Mouse (Mus musculus) MEL (cell line): ENCODE measurements around the gene Grifin. TPM values are rescaled to one million over a fixed set of nuclear protein-coding genes. Genes with fewer than 3 reads are reported as not detected.

Experiments used
- DNase-seq: peaks from one replicate; pipeline ENCODE4 v3.0.0; 2011; ENCODE audit warnings: low read depth, low spot score
- H3K27ac ChIP-seq: 2 replicates; pipeline ENCODE4 v1.5.1; 2012; ENCODE audit warnings: low read depth, mild to moderate bottlenecking, control low read depth, low read length, moderate library complexity; ENCODE audit not compliant: control insufficient read depth
- H3K27me3 ChIP-seq, 2 experiments: fragments of 150-350 bp in 1 of 2; sonication (generic) in 1 of 2; 2 replicates each; pipeline ENCODE4 v1.6.1; 2012; ENCODE audit warnings: low read length in 2 of 2, mild to moderate bottlenecking in 2 of 2, improper control_type of control experiment in 1 of 2, moderate library complexity in 1 of 2; ENCODE audit not compliant: insufficient read depth in 2 of 2, control insufficient read depth in 1 of 2
- H3K36me3 ChIP-seq, 2 experiments: 2 replicates each; pipeline ENCODE4 v1.6.1; 2012 to 2014; ENCODE audit warnings: low read length in 2 of 2, improper control_type of control experiment in 1 of 2, inconsistent platforms in 1 of 2, mild to moderate bottlenecking in 1 of 2; ENCODE audit not compliant: insufficient read depth in 2 of 2, control insufficient read depth in 1 of 2
- H3K4me1 ChIP-seq, 2 experiments: fragments of 150-350 bp in 1 of 2; sonication (generic) in 1 of 2; 2 replicates each; pipeline ENCODE4 v1.6.1; 2012; ENCODE audit warnings: low read length in 2 of 2, improper control_type of control experiment in 1 of 2, mild to moderate bottlenecking in 1 of 2; ENCODE audit not compliant: insufficient read depth in 2 of 2, control insufficient read depth in 1 of 2
- H3K4me3 ChIP-seq, 2 experiments: fragments of 150-350 bp in 1 of 2; sonication (generic) in 1 of 2; 2 replicates each; pipeline ENCODE4 v1.5.1; 2012; ENCODE audit warnings: low read depth in 2 of 2, low read length in 2 of 2, mild to moderate bottlenecking in 2 of 2, moderate library complexity in 2 of 2, control low read depth in 1 of 2, improper control_type of control experiment in 1 of 2; ENCODE audit not compliant: control insufficient read depth in 1 of 2, insufficient read depth in 1 of 2
- H3K79me2 ChIP-seq: 2 replicates; pipeline ENCODE4 v1.6.1; 2012; ENCODE audit warnings: mild to moderate bottlenecking, low read length, moderate library complexity; ENCODE audit not compliant: control insufficient read depth, poor library complexity, insufficient read depth
- H3K9ac ChIP-seq: 2 replicates; pipeline ENCODE4 v1.6.1; 2012; ENCODE audit warnings: low read depth, mild to moderate bottlenecking, control low read depth, low read length, moderate library complexity; ENCODE audit not compliant: control insufficient read depth, poor library complexity, severe bottlenecking
- H3K9me3 ChIP-seq: fragments of 150-350 bp; sonication (generic); replicated peaks from 2 replicates; pipeline ENCODE4 v1.6.1; 2012; ENCODE audit warnings: mild to moderate bottlenecking, low read length, improper control_type of control experiment, moderate library complexity; ENCODE audit not compliant: insufficient read depth
- CHD1 ChIP-seq: IDR thresholded peaks from 2 replicates; pipeline ENCODE4 v1.6.1; 2012; ENCODE audit warnings: low read depth, mild to moderate bottlenecking, inconsistent platforms, low read length, improper control_type of control experiment
- CHD2 ChIP-seq: IDR thresholded peaks from 2 replicates; pipeline ENCODE4 v1.6.1; 2011; ENCODE audit warnings: low read length, improper control_type of control experiment
- CTCF ChIP-seq, 3 experiments: IDR thresholded peaks in 2 of 3; conservative IDR thresholded peaks in 1 of 3; 2 replicates each; pipeline ENCODE4 v1.5.1; 2011 to 2012; ENCODE audit warnings: low read length in 3 of 3, low read depth in 2 of 3, mild to moderate bottlenecking in 2 of 3, improper control_type of control experiment in 1 of 3, inconsistent platforms in 1 of 3, mixed read lengths in 1 of 3, moderate library complexity in 1 of 3; ENCODE audit not compliant: control insufficient read depth in 1 of 3, insufficient read depth in 1 of 3, poor library complexity in 1 of 3, severe bottlenecking in 1 of 3
- E2F4 ChIP-seq: IDR thresholded peaks from 2 replicates; pipeline ENCODE4 v1.6.1; 2011; ENCODE audit warnings: low read depth, low read length, improper control_type of control experiment, borderline replicate concordance
- EP300 ChIP-seq, 2 experiments: IDR thresholded peaks; 2 replicates each; pipeline ENCODE4 v1.6.1; 2011; ENCODE audit warnings: improper control_type of control experiment in 2 of 2, low read length in 2 of 2, low read depth in 1 of 2, mild to moderate bottlenecking in 1 of 2
- ETS1 ChIP-seq: IDR thresholded peaks from 2 replicates; pipeline ENCODE4 v1.6.1; 2012; ENCODE audit warnings: low read depth, mild to moderate bottlenecking, inconsistent platforms, low read length, improper control_type of control experiment, moderate library complexity
- GABPA ChIP-seq: IDR thresholded peaks from 2 replicates; pipeline ENCODE4 v1.6.1; 2012; ENCODE audit warnings: low read depth, mild to moderate bottlenecking, inconsistent platforms, low read length, improper control_type of control experiment, moderate library complexity
- HCFC1 ChIP-seq: IDR thresholded peaks from 2 replicates; pipeline ENCODE4 v1.6.1; 2012; ENCODE audit warnings: low read depth, mild to moderate bottlenecking, inconsistent platforms, low read length, improper control_type of control experiment, moderate library complexity
- JUND ChIP-seq: IDR thresholded peaks from 2 replicates; pipeline ENCODE4 v1.6.1; 2011; ENCODE audit warnings: low read depth, mild to moderate bottlenecking, improper control_type of control experiment, low read length
- KAT2A ChIP-seq: conservative IDR thresholded peaks from 2 replicates; pipeline ENCODE4 v1.6.1; 2012; ENCODE audit warnings: low read depth, low read length, improper control_type of control experiment, inconsistent platforms
- MAFK ChIP-seq: IDR thresholded peaks from 2 replicates; pipeline ENCODE4 v1.6.1; 2011; ENCODE audit warnings: low read depth, mild to moderate bottlenecking, low read length, improper control_type of control experiment, borderline replicate concordance
- MAX ChIP-seq: IDR thresholded peaks from 2 replicates; pipeline ENCODE4 v1.6.1; 2011; ENCODE audit warnings: low read length, improper control_type of control experiment
- MAZ ChIP-seq: IDR thresholded peaks from 2 replicates; pipeline ENCODE4 v1.6.1; 2012; ENCODE audit warnings: low read depth, mild to moderate bottlenecking, inconsistent platforms, low read length, improper control_type of control experiment
- MEF2A ChIP-seq: IDR thresholded peaks from 2 replicates; pipeline ENCODE4 v1.6.1; 2014; ENCODE audit warnings: low read depth, mild to moderate bottlenecking, inconsistent platforms, low read length, improper control_type of control experiment; ENCODE audit not compliant: poor library complexity, insufficient replicate concordance, severe bottlenecking; ENCODE audit errors: extremely low read depth
- MXI1 ChIP-seq: IDR thresholded peaks from 2 replicates; pipeline ENCODE4 v1.6.1; 2011; ENCODE audit warnings: mild to moderate bottlenecking, low read depth, low read length, improper control_type of control experiment
- NELFE ChIP-seq: IDR thresholded peaks from 2 replicates; pipeline ENCODE4 v1.6.1; 2011; ENCODE audit warnings: low read depth, low read length, improper control_type of control experiment
- NRF1 ChIP-seq: IDR thresholded peaks from 2 replicates; pipeline ENCODE4 v1.6.1; 2014; ENCODE audit warnings: low read depth, mild to moderate bottlenecking, inconsistent platforms, low read length, improper control_type of control experiment, moderate library complexity; ENCODE audit not compliant: poor library complexity, insufficient read depth, severe bottlenecking
- POLR2AphosphoS2 ChIP-seq: IDR thresholded peaks from 2 replicates; pipeline ENCODE4 v1.6.1; 2011; ENCODE audit warnings: low read length, improper control_type of control experiment
- POLR2AphosphoS5 ChIP-seq: IDR thresholded peaks from 2 replicates; pipeline ENCODE4 v1.6.1; 2012; ENCODE audit warnings: low read depth, borderline replicate concordance, mild to moderate bottlenecking, inconsistent platforms, low read length, moderate library complexity, mixed read lengths
- RAD21 ChIP-seq: IDR thresholded peaks from 2 replicates; pipeline ENCODE4 v1.6.1; 2011; ENCODE audit warnings: mild to moderate bottlenecking, low read depth, low read length, improper control_type of control experiment
- RCOR1 ChIP-seq: IDR thresholded peaks from 2 replicates; pipeline ENCODE4 v1.6.1; 2012; ENCODE audit warnings: low read depth, mild to moderate bottlenecking, inconsistent platforms, low read length, improper control_type of control experiment
- SIN3A ChIP-seq: IDR thresholded peaks from 2 replicates; pipeline ENCODE4 v1.6.1; 2012; ENCODE audit warnings: low read length, improper control_type of control experiment, inconsistent platforms
- SMC3 ChIP-seq: IDR thresholded peaks from 2 replicates; pipeline ENCODE4 v1.6.1; 2011; ENCODE audit warnings: low read depth, low read length, improper control_type of control experiment
- TAL1 ChIP-seq: IDR thresholded peaks from 2 replicates; pipeline ENCODE4 v1.6.1; 2012; ENCODE audit warnings: mild to moderate bottlenecking, inconsistent platforms, low read length, moderate library complexity, mixed read lengths
- TBP ChIP-seq: IDR thresholded peaks from 2 replicates; pipeline ENCODE4 v1.8.0; 2011; ENCODE audit warnings: low read depth, low read length, improper control_type of control experiment
- UBTF ChIP-seq: IDR thresholded peaks from 2 replicates; pipeline ENCODE4 v1.6.1; 2012; ENCODE audit warnings: low read depth, mild to moderate bottlenecking, inconsistent platforms, low read length, improper control_type of control experiment, moderate library complexity, borderline replicate concordance; ENCODE audit not compliant: insufficient read depth
- USF1 ChIP-seq: IDR thresholded peaks from 2 replicates; pipeline ENCODE4 v1.6.1; 2014; ENCODE audit warnings: low read depth, mild to moderate bottlenecking, inconsistent platforms, low read length, improper control_type of control experiment, moderate library complexity
- USF2 ChIP-seq, 2 experiments: IDR thresholded peaks; 2 replicates each; pipeline ENCODE4 v1.6.1; 2011 to 2012; ENCODE audit warnings: improper control_type of control experiment in 2 of 2, low read length in 2 of 2, borderline replicate concordance in 1 of 2, inconsistent platforms in 1 of 2, low read depth in 1 of 2, mild to moderate bottlenecking in 1 of 2; ENCODE audit not compliant: insufficient read depth in 1 of 2
- ZC3H11A ChIP-seq: IDR thresholded peaks from 2 replicates; pipeline ENCODE4 v1.6.1; 2012; ENCODE audit warnings: low read depth, mild to moderate bottlenecking, inconsistent platforms, low read length, improper control_type of control experiment
- ZKSCAN1 ChIP-seq: IDR thresholded peaks from 2 replicates; pipeline ENCODE4 v1.6.1; 2012; ENCODE audit warnings: low read depth, mild to moderate bottlenecking, inconsistent platforms, low read length, improper control_type of control experiment, moderate library complexity
- ZMIZ1 ChIP-seq: IDR thresholded peaks from 2 replicates; pipeline ENCODE4 v1.6.1; 2012; ENCODE audit warnings: low read depth, mild to moderate bottlenecking, inconsistent platforms, low read length, improper control_type of control experiment, moderate library complexity
- ZNF384 ChIP-seq: IDR thresholded peaks from 2 replicates; pipeline ENCODE4 v1.6.1; 2012; ENCODE audit warnings: low read depth, mild to moderate bottlenecking, inconsistent platforms, low read length, improper control_type of control experiment
- polyA plus RNA-seq, 2 experiments: library from polyadenylated mRNA; stranded (reverse) in 1 of 2; unstranded in 1 of 2; fragments of >175 nt in 1 of 2; fragments of >200 nt in 1 of 2; gene quantifications; 2 replicates each; pipeline versions ENCODE4 v1.2.1 to v1.2.4; 2012; ENCODE audit warnings: low replicate concordance in 2 of 2, low read depth in 1 of 2; ENCODE audit not compliant: insufficient read length in 2 of 2, insufficient read depth in 1 of 2, missing spikeins in 1 of 2
- total RNA-seq: library from RNA; depleted of rRNA; stranded (reverse); fragments of 300-350 nt; gene quantifications from 2 replicates; pipeline ENCODE4 v1.2.3, GENCODE M21; 2012

The Grifin gene
- total and polyA plus RNA-seq, 3 experiments = 0.32 TPM; not detected in 2

- no peaks in the 10 kb centered on the region for H3K79me2 ChIP-seq
- H3K27ac ChIP-seq = no peak overlapping the region
- no peaks in the 10 kb centered on the region for H3K4me1 ChIP-seq
- no peaks in the 10 kb centered on the region for H3K9me3 ChIP-seq
- peaks cover 3 to 4% of the 10 kb centered on the region in 2 experiments; a peak in 3 of 4 replicates for H3K27me3 ChIP-seq
- H3K36me3 ChIP-seq = no peaks in the 10 kb centered on the region
- DNase-seq = no peak
- no peak for TF ChIP-seq TAL1
- TF ChIP-seq RAD21 = no peak
- no peak for TF ChIP-seq ZMIZ1
- no peak for TF ChIP-seq CHD1
- TF ChIP-seq SMC3 = no peak
- TF ChIP-seq NELFE = no peak
- no peak for TF ChIP-seq HCFC1
- TF ChIP-seq ZKSCAN1 = no peak
- no peak for TF ChIP-seq RCOR1
- no peak for TF ChIP-seq NRF1
- TF ChIP-seq USF2 (IDR thresholded peaks at IDR 0.05; ENCODE audit: borderline replicate concordance in 1 of 2, insufficient read depth in 1 of 2, low read depth in 1 of 2, low read length in 2 of 2) = no peak
- no peak for TF ChIP-seq JUND
- no peak for TF ChIP-seq POLR2AphosphoS2
- no peak for TF ChIP-seq SIN3A
- TF ChIP-seq EP300 (IDR thresholded peaks at IDR 0.05; ENCODE audit: low read depth in 1 of 2, low read length in 2 of 2) = no peak
- TF ChIP-seq MAX = no peak
- no peak for TF ChIP-seq UBTF
- no peak for TF ChIP-seq CHD2
- TF ChIP-seq TBP = no peak
- TF ChIP-seq POLR2AphosphoS5 = no peak
- no peak overlapping the region for H3K9ac ChIP-seq
- H3K4me3 ChIP-seq = no peak overlapping the region
Observed at GRCm38 (mm10) chr5:140556859-140557258, 8.0 kb downstream of the Grifin start.

DNA sequence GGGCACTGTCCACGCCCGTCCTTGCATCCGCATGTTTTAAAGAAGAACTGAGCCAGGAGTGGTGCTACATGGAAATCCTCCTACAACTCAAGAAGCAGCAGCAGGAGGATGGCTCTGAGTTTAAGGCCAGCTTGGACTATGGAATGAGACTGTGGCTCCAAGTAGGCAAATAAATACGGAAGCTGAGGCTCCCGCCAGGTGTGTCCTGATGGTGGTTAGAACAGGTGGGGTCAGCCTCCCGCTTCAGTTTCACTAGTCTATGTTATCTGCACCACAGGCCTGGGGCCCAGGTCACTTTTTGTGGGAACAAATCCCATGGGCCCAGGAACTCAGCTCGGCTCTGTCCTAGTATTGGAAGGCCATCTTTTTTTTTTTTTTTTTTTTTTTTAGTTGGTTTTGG is 11.2 kb downstream of the Grifin start:
- Histone ChIP-seq H3K27me3 (peaks cover 3 to 4% of the 10 kb centered on the region in 2 experiments; a peak in 3 of 4 replicates), H3K36me3 (no peaks in the 10 kb centered on the region), H3K79me2 (no peaks in the 10 kb centered on the region), H3K9me3 (no peaks in the 10 kb centered on the region), H3K27ac (no peak overlapping the region), H3K9ac (no peak overlapping the region), H3K4me3 (no peak overlapping the region), H3K4me1 (no peaks in the 10 kb centered on the region)
- no peak for DNase-seq
- TF ChIP-seq MAFK (no peak), MEF2A (no peak), RAD21 (no peak), NELFE (no peak), GABPA (no peak), MXI1 (no peak), E2F4 (no peak), MAX (no peak), CTCF (IDR thresholded peaks at IDR 0.05 in 2 of 3, conservative IDR thresholded peaks at IDR 0.05 in 1 of 3; ENCODE audit: control insufficient read depth in 1 of 3, insufficient read depth in 1 of 3, low read depth in 2 of 3, low read length in 3 of 3, poor library complexity in 1 of 3, severe bottlenecking in 1 of 3) (no peak), ZC3H11A (no peak), KAT2A (no peak), MAZ (no peak), USF1 (no peak), ETS1 (no peak), HCFC1 (no peak), ZNF384 (no peak), POLR2AphosphoS5 (no peak), TBP (no peak)
